Mouse (Mus musculus): Measurements from ENCODE around the gene Tsga13. TPM values are rescaled to one million over a fixed set of nuclear protein-coding genes. Genes with fewer than 3 reads are reported as not detected.
A peak's percentile ranks its signal among the peaks of the same experiment; 100 is the strongest.

The Tsga13 gene
- polyA plus RNA-seq, 1 experiment from 2014 or later: not detected

DNA sequence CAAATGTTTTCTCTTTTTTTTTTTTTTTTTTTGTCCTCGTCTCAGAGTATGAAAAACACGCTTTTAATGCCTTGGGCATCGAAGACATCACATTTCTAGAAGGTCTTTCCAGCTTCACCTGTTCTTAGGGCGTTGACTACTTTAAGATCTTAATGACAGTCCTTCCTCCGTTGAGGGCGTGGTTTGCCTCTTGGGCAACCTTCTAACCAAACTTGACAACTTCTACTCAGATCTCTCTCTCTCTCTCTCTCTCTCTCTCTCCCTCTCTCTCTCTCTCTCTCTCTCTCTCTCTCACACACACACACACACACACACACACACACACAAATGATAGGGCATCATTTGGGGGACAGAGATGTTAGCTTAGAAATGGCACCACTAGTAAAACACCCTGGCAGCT is 17.9 kb downstream of the Tsga13 start:
- H3K4me1 ChIP-seq (replicated peaks): peaks cover 25% of the 10 kb centered on the region
- no peak overlapping the region for H3K9ac ChIP-seq
- 39% methylated on average over 6 of the region's 6 CpGs for WGBS (ENCODE audit: insufficient replicate concordance)
- no peak for ATAC-seq (ENCODE audit: insufficient read depth)
- peak overlapping the region; percentile 88 for H3K4me2 ChIP-seq
- no peak overlapping the region for H3K27ac ChIP-seq (replicated peaks)
- no peak overlapping the region for H3K4me3 ChIP-seq (replicated peaks)
- no peaks in the 10 kb centered on the region for H3K9me3 ChIP-seq (replicated peaks)
- H3K36me3 ChIP-seq (replicated peaks): no peaks in the 10 kb centered on the region
- no peaks in the 10 kb centered on the region for H3K27me3 ChIP-seq

GRCm38 (mm10) chr6:30896986-30897327 is 18.4 kb downstream of the Tsga13 start:
- Histone ChIP-seq H3K4me1 (replicated peaks) (peaks cover 25% of the 10 kb centered on the region), H3K36me3 (replicated peaks) (no peaks in the 10 kb centered on the region), H3K9ac (peak overlapping the region; percentile 86), H3K27ac (replicated peaks) (peak overlapping the region; percentile 89), H3K4me2 (peak overlapping the region; percentile 88), H3K27me3 (no peaks in the 10 kb centered on the region), H3K9me3 (replicated peaks) (no peaks in the 10 kb centered on the region), H3K4me3 (replicated peaks) (peak overlapping the region; percentile 95)
- ATAC-seq (ENCODE audit: insufficient read depth): no peak; the same call in 1 of the 2 replicates
- WGBS (ENCODE audit: insufficient replicate concordance): 27% methylated on average over 8 of the region's 8 CpGs

GRCm38 (mm10) chr6:30896195-30896985 is 19.0 kb downstream of the Tsga13 start, which contains the start of gene Copg2:
Gene Copg2 (minus strand): TSS chr6:30896794.
- no peaks in the 10 kb centered on the region for H3K36me3 ChIP-seq (replicated peaks)
- H3K27me3 ChIP-seq: no peaks in the 10 kb centered on the region
- WGBS (ENCODE audit: insufficient replicate concordance): under 1% methylated on average over 80 of the region's 83 CpGs
- peak; percentile 99 for ATAC-seq (ENCODE audit: insufficient read depth)
- peak within 1 kb of the TSS; percentile 89 for H3K27ac ChIP-seq (replicated peaks)
- no peaks in the 10 kb centered on the region for H3K9me3 ChIP-seq (replicated peaks)
- peak within 1 kb of the TSS; percentile 88 for H3K4me2 ChIP-seq
- peaks cover 25% of the 10 kb centered on the region for H3K4me1 ChIP-seq (replicated peaks)
- peak within 1 kb of the TSS; percentile 95 for H3K4me3 ChIP-seq (replicated peaks)
- peak within 1 kb of the TSS; percentile 86 for H3K9ac ChIP-seq

DNA sequence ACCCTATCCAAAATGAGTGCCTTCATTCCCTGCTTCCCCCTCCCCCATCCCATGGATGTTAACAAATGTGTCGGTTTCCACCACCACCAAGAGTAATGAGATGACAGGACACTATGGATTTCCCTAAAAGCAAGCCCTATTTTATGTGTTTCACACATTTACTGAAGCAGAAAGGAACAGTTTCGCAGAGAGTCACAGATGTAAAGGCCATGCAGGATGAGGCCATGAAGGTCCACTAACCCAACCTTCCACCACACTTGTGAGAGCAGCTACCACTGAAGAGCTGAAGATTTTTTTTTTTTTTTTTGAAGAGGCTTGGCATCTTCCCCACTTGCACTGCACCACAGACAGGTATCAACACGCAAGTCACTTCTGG is 19.6 kb downstream of the Tsga13 start:
- Histone ChIP-seq H3K4me3 (replicated peaks) (peak overlapping the region; percentile 95), H3K4me2 (peak overlapping the region; percentile 88), H3K4me1 (replicated peaks) (peaks cover 25% of the 10 kb centered on the region), H3K9ac (peak overlapping the region; percentile 86), H3K27ac (replicated peaks) (peak overlapping the region; percentile 89), H3K9me3 (replicated peaks) (no peaks in the 10 kb centered on the region), H3K27me3 (no peaks in the 10 kb centered on the region), H3K36me3 (replicated peaks) (no peaks in the 10 kb centered on the region)
- ATAC-seq (ENCODE audit: insufficient read depth): no peak
- WGBS (ENCODE audit: insufficient replicate concordance): 31% methylated on average over 3 of the region's 3 CpGs

GRCm38 (mm10) chr6:30893081-30893480 is 22.3 kb downstream of the Tsga13 start:
- WGBS (ENCODE audit: insufficient replicate concordance): 77% methylated on average over 4 of the region's 4 CpGs
- ATAC-seq (ENCODE audit: insufficient read depth): no peak
- peaks cover 24% of the 10 kb centered on the region for H3K4me1 ChIP-seq (replicated peaks)
- H3K4me2 ChIP-seq: no peak overlapping the region
- peaks cover 5% of the 10 kb centered on the region; the same call in 1 of the 2 replicates for H3K36me3 ChIP-seq (replicated peaks)
- no peaks in the 10 kb centered on the region for H3K27me3 ChIP-seq
- H3K9ac ChIP-seq: no peak overlapping the region
- no peak overlapping the region for H3K27ac ChIP-seq (replicated peaks)
- H3K9me3 ChIP-seq (replicated peaks): no peaks in the 10 kb centered on the region
- H3K4me3 ChIP-seq (replicated peaks): no peak overlapping the region

DNA sequence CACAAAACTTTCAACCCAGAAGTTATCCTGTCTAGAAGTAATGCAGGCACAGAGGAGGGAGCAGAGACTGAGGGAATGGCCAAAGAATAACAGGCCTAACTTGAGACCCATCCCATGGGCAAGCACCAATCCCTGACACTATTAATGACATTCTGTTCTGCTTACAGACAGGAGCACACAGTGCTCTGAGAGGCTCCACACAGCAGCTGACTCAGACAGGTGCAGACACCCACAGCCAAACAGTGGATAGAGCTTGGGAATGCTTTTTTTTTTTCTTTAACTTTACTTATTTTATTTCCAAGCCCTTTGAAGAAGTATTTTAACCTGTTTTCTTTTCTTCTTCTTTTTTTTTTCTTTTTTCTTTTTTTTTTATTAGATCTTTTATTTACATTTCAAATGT is 23.6 kb downstream of the Tsga13 start:
- H3K9me3 ChIP-seq (replicated peaks): no peaks in the 10 kb centered on the region

GRCm38 (mm10) chr6:30884856-30885255 is 30.5 kb downstream of the Tsga13 start:
- no peak for ATAC-seq (ENCODE audit: insufficient read depth)
- H3K4me1 ChIP-seq (replicated peaks): no peaks in the 10 kb centered on the region
- H3K27ac ChIP-seq (replicated peaks): no peak overlapping the region
- no peaks in the 10 kb centered on the region for H3K9me3 ChIP-seq (replicated peaks)
- H3K9ac ChIP-seq: no peak overlapping the region
- H3K36me3 ChIP-seq (replicated peaks): peaks cover 10% of the 10 kb centered on the region; the same call in 1 of the 2 replicates
- no peaks in the 10 kb centered on the region for H3K27me3 ChIP-seq
- no peak overlapping the region for H3K4me3 ChIP-seq (replicated peaks)
- 40% methylated on average over 3 of the region's 3 CpGs for WGBS (ENCODE audit: insufficient replicate concordance)
- H3K4me2 ChIP-seq: no peak overlapping the region

More for the DNA sequence above, 23.6 kb downstream of the Tsga13 start:
- ATAC-seq (ENCODE audit: insufficient read depth): no peak
- Histone ChIP-seq H3K27me3 (no peaks in the 10 kb centered on the region), H3K27ac (replicated peaks) (no peak overlapping the region), H3K4me1 (replicated peaks) (peaks cover 10% of the 10 kb centered on the region), H3K4me2 (no peak overlapping the region), H3K36me3 (replicated peaks) (peaks cover 9% of the 10 kb centered on the region; the same call in 1 of the 2 replicates), H3K4me3 (replicated peaks) (no peak overlapping the region), H3K9ac (no peak overlapping the region)

GRCm38 (mm10) chr6:30883491-30883890 is 31.9 kb downstream of the Tsga13 start:
- Histone ChIP-seq H3K4me3 (replicated peaks) (no peak overlapping the region), H3K36me3 (replicated peaks) (0 out of 2 replicates have a peak, but pooled peaks cover 9% of the 10 kb centered on the region), H3K9me3 (replicated peaks) (no peaks in the 10 kb centered on the region), H3K9ac (no peak overlapping the region), H3K27me3 (no peaks in the 10 kb centered on the region), H3K27ac (replicated peaks) (no peak overlapping the region), H3K4me2 (no peak overlapping the region), H3K4me1 (replicated peaks) (no peaks in the 10 kb centered on the region)
- WGBS (ENCODE audit: insufficient replicate concordance): 60% methylated on average over 4 of the region's 4 CpGs
- ATAC-seq (ENCODE audit: insufficient read depth): no peak

DNA sequence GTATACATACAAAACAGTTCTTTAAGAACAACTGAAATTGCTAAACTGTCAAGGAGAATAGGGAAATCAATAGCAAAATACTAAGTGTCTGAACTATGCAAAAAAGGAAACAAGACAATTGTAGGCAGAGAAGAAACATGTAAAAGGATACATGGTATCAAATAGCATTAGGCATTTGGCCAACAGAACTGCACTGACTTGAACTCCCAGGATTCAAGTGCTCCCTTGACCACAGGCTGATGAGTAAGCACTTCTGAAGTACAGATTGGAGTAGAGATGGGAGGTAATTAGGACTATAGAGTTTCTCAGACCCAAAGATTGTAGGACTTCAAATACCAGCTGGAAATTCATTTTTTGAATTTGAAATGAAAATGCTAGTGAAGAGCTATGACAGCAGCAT is 38.7 kb downstream of the Tsga13 start:
- Histone ChIP-seq H3K4me1 (replicated peaks) (no peaks in the 10 kb centered on the region), H3K4me2 (no peak overlapping the region), H3K9ac (no peak overlapping the region), H3K27ac (replicated peaks) (no peak overlapping the region), H3K9me3 (replicated peaks) (no peaks in the 10 kb centered on the region), H3K36me3 (replicated peaks) (peaks cover 8% of the 10 kb centered on the region; the same call in 1 of the 2 replicates), H3K27me3 (no peaks in the 10 kb centered on the region), H3K4me3 (replicated peaks) (no peak overlapping the region)
- no peak for ATAC-seq (ENCODE audit: insufficient read depth)

GRCm38 (mm10) chr6:30866501-30866900 is 48.9 kb downstream of the Tsga13 start:
- Histone ChIP-seq H3K9me3 (replicated peaks) (no peaks in the 10 kb centered on the region), H3K4me3 (replicated peaks) (no peak overlapping the region), H3K36me3 (replicated peaks) (no peaks in the 10 kb centered on the region), H3K9ac (no peak overlapping the region), H3K4me2 (no peak overlapping the region), H3K27ac (replicated peaks) (no peak overlapping the region), H3K4me1 (replicated peaks) (no peaks in the 10 kb centered on the region), H3K27me3 (no peaks in the 10 kb centered on the region)
- WGBS (ENCODE audit: insufficient replicate concordance): 83% methylated on average over 1 of the region's 1 CpGs
- ATAC-seq (ENCODE audit: insufficient read depth): no peak

- no peak for ATAC-seq (ENCODE audit: insufficient read depth)
- WGBS (ENCODE audit: insufficient replicate concordance): 59% methylated on average over 3 of the region's 3 CpGs
- H3K9ac ChIP-seq: no peak overlapping the region
- no peaks in the 10 kb centered on the region for H3K9me3 ChIP-seq (replicated peaks)
- H3K4me2 ChIP-seq: no peak overlapping the region
- no peak overlapping the region for H3K27ac ChIP-seq (replicated peaks)
- no peaks in the 10 kb centered on the region for H3K27me3 ChIP-seq
- H3K4me3 ChIP-seq (replicated peaks): no peak overlapping the region
- no peaks in the 10 kb centered on the region for H3K4me1 ChIP-seq (replicated peaks)
- H3K36me3 ChIP-seq (replicated peaks): no peaks in the 10 kb centered on the region
Measured at GRCm38 (mm10) chr6:30865031-30865678, 50.2 kb downstream of the Tsga13 start.

Measured in liver, embryonic 15.5 days (tissue).